Mouse (Mus musculus): Measurements from ENCODE around the gene Tufm.

DNA sequence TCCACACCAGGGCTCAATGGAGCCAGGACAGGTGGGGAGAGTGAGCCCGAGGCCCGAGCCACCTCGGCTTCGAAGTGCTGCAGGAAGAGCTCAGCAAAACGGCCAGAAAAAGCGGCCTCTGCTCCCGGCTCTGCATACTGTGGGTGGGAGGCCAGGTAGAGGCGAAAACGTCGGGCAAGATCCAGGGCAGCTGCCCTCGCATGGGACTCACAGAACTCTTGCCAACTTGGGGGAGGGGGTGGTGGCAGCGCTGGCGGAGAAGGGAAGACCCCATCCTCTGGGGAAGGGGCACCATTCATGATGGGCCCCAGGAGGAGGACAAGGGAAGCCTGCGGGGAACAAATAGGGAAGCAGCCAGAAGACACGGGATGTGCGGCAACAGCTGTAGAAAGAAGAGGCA lies 14.4 kb upstream of the Tufm start:
- TF ChIP-seq CTCF (IDR thresholded peaks at IDR 0.05; ENCODE audit: control insufficient read depth, insufficient read depth, insufficient replicate concordance, low read depth, low read length) (no peak), POLR2A (IDR thresholded peaks at IDR 0.05; ENCODE audit: control insufficient read depth, low read depth, low read length) (no peak)
